Mouse (Mus musculus) left cerebral cortex, postnatal 25 days (tissue): ENCODE data around the gene Vmn2r22. TPM values are rescaled to one million over a fixed set of nuclear protein-coding genes. Genes with fewer than 3 reads are reported as not detected.
"Not testable (repeated sequence)": the region's sequence is repeated elsewhere in the genome, so short reads cannot be mapped to it uniquely, and the experiment has no call there.

Source experiments
- DNase-seq, 2 experiments: peaks; one replicate each; pipeline ENCODE4 v3.0.0; 2022; ENCODE audit warnings: low spot score in 2 of 2, mixed read lengths in 1 of 2
- intact Hi-C: fragments of 180-260 bp; cut with DNase I; formaldehyde crosslinking; loops from one replicate; pipeline ENCODE4 v1.15.1; 2025
- total RNA-seq, 2 experiments: library from RNA; stranded (reverse); gene quantifications; 2 replicates each; pipeline ENCODE4 v1.2.3; 2021

Gene Vmn2r22
- not detected for total RNA-seq

- DNase-seq, intact Hi-C loops: not testable (repeated sequence)
Measured at GRCm38 (mm10) chr6:123650625-123651024, at the start of gene Vmn2r22. Gene Vmn2r22 (minus strand): TSS chr6:123650725.

GRCm38 (mm10) chr6:123697213-123697612 is 46.7 kb upstream of the Vmn2r22 start:
- intact Hi-C loops = no loop called here
- DNase-seq = no peak

- intact Hi-C loops, DNase-seq: not testable (repeated sequence)
Measured at GRCm38 (mm10) chr6:123696639-123697038, 46.1 kb upstream of the Vmn2r22 start.

GRCm38 (mm10) chr6:123657040-123657439 is 6.5 kb upstream of the Vmn2r22 start:
- peak in 1 of 2 experiments; percentile 15 for DNase-seq
- intact Hi-C loops = loop anchor here (2.0 kb wide), 1 partner anchor 604 kb away; no protein-coding TSS in a partner anchor

GRCm38 (mm10) chr6:123639394-123639793 is 11.1 kb downstream of the Vmn2r22 start:
- DNase-seq, intact Hi-C loops: not testable (repeated sequence)

- intact Hi-C loops, DNase-seq: not testable (repeated sequence)
Measured at GRCm38 (mm10) chr6:123623784-123624183, 26.7 kb downstream of the Vmn2r22 start.

GRCm38 (mm10) chr6:123588368-123588767 is 62.2 kb downstream of the Vmn2r22 start:
- DNase-seq, intact Hi-C loops: not testable (repeated sequence)

GRCm38 (mm10) chr6:123587796-123588328 is 62.7 kb downstream of the Vmn2r22 start:
- intact Hi-C loops = not testable (repeated sequence)

GRCm38 (mm10) chr6:123583988-123584387 is 66.5 kb downstream of the Vmn2r22 start:
- DNase-seq, intact Hi-C loops: not testable (repeated sequence)

More at GRCm38 (mm10) chr6:123587796-123588328, 62.7 kb downstream of the Vmn2r22 start:
- not testable (repeated sequence) for DNase-seq

GRCm38 (mm10) chr6:123574698-123575097 is 75.8 kb downstream of the Vmn2r22 start:
- intact Hi-C loops, DNase-seq: not testable (repeated sequence)

Other genes starting within 250 kb of the Vmn2r22 start
- gene Vmn2r20, start 232.6 kb downstream of the Vmn2r22 start, total RNA-seq = not detected
- not detected for gene Vmn2r21, start 117.3 kb downstream of the Vmn2r22 start, total RNA-seq
- not detected for gene Vmn2r23, start 51.9 kb upstream of the Vmn2r22 start, total RNA-seq
- under 1 TPM in 1 of 2 experiments, not detected in 1; 0.02 TPM for gene Vmn2r24, start 128.2 kb upstream of the Vmn2r22 start, total RNA-seq
- not detected for gene Vmn2r25, start 202.7 kb upstream of the Vmn2r22 start, total RNA-seq